Mouse (Mus musculus): ENCODE measurements around the gene Drc7.

The Drc7 gene

GRCm38 (mm10) chr8:95054927-95055510 is at the start of gene Drc7:
Gene Drc7 (plus strand): TSS chr8:95055103.
- DNase-seq: no peak

- no peak for DNase-seq
These were observed 42.4 kb upstream of the Drc7 start for GRCm38 (mm10) chr8:95012442-95012919.

DNA sequence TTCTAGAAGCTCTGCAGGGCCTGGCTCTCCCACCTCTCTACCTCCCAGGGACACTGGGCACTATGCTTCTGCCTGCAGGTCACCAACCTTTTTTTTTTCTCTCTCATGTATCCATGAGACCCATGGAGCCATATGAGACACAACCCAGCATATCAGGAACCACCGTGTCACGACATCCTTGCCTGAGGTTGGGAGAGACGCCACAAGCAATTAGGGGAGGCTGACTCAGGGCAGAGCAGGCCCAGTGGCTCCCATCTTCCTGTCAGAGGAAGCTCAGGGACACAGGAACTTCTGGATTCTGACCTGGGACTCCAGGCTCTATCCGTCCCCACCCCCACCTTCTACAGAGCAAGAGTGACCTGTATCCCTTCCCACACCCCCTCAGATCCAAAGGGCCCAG is 39.0 kb upstream of the Drc7 start:
- no peak for DNase-seq

DNA sequence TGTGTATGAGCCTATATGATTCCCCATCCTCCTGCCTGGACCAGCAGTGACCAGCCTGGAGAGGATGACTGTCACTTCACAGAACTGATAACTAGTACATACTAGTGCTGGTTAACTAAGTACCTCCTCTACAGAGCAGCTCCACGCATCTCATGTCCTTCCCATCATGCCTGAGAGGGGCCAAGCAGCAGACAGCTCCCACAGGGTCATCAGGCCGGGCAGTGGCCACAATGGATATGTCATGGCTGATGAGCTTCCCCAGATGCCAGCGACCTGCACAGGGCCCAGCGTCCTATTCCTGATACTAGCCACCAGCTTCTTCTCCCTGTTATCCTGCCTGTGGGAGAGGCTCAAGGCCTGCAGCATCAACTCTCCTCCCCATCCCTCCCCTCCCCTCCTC is 38.2 kb upstream of the Drc7 start:
- DNase-seq: no peak

DNA sequence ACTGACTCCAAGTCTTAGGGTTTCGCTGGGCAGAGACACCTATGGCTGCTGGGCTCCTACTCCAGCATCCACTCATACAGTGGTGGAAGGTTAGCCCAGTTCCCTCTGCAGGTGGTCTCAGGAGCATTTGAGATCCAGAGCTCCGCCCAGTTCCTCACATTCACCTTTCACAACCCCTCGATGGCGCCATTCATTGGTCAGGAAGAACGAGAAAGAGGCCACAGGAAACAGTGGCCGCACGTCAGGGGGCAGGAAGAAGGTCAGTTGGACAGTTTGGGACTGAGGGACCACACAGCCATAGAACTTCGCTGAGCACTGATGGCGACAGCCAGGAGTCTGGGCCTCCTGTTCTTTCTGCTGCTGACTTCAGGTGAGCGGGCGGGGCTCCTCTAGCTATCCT is 37.5 kb upstream of the Drc7 start, which contains the start of gene Adgrg3:
Adgrg3 (plus strand) TSS at position 242 of the 400 bp plus-strand sequence.
- DNase-seq: no peak

DNA sequence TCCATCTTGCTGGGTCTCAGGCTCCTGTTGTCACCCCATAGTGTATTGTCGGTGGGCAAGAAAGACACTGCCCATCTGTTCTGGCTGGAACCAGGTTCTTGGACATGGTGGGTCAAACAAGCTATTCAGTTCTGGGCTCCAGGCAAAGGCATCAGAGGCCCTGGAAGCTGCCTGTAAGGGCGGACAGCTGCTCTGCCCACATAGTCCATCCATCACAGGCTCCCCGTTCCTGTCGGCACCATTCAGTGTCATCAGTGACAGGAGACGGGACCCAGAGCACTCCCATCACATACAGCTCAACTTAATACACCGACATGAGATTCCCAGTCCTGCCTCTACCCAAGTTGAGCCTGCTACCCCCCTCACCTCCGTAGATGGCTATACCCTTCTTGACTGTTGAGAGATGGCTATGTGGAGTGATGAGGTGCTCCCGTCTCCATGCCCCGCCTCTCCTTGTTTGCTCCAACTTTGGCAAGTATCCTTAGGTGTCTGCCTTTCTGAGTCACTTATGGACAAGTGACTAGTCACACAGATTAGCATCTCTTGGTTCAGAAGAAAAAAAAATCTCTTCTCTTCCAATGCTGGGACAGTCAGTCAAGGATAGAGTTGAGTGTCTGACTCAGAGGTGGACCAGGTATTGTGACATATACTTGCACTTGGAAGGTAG is 36.8 kb upstream of the Drc7 start:
- no peak for DNase-seq

- DNase-seq: peak; percentile 10 to 15
These were observed 34.6 kb upstream of the Drc7 start for GRCm38 (mm10) chr8:95020293-95020777.

DNA sequence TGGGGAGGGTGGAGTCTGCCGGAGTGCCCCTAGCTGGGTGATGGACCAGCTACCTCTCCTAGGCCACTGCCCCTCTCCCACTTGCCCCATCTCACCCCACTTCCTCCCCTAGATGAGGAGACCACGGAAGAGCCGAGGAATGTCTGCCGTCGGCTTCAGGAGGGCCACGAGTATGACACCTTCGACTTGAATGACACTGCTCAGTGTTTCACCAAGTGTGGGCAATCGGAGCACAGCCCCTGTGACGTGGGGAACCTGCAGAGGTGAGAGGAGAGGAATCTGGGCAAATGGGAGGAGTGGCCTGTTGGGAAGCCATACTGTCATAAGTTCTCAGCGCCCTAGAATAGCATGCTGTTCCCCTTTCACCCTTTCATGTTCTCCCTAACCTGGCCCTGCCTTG is 34.1 kb upstream of the Drc7 start:
- DNase-seq: peak in 1 of 2 experiments; percentile 6

DNA sequence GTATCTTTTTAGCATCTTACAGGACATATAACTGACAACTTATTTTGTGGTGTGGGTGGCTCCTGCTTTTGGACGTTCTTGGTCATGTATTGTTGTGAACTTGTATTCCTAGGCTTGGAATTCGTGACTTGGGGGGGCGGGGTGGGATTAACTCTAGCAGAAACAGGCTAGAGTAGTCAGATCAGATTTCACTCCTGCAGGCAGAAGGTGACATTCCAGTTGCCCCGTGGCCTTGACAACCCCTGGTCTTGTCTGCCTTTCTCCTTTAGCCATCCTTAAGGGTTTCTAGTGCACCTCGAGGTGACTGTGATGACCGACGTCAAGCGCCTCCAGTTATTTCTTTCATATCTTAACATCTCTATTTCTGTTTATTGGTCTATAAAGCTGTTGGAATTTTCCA is 31.7 kb upstream of the Drc7 start:
- no peak for DNase-seq

GRCm38 (mm10) chr8:95024387-95024786 is 30.5 kb upstream of the Drc7 start:
- DNase-seq: no peak

- DNase-seq: peak; percentile 59 to 67
These were observed 29.5 kb upstream of the Drc7 start for GRCm38 (mm10) chr8:95025421-95025820.

GRCm38 (mm10) chr8:95028391-95028790 is 26.5 kb upstream of the Drc7 start:
- DNase-seq: peak; percentile 18 to 22

- no peak for DNase-seq
These were observed 17.6 kb upstream of the Drc7 start for GRCm38 (mm10) chr8:95037106-95037925.

DNA sequence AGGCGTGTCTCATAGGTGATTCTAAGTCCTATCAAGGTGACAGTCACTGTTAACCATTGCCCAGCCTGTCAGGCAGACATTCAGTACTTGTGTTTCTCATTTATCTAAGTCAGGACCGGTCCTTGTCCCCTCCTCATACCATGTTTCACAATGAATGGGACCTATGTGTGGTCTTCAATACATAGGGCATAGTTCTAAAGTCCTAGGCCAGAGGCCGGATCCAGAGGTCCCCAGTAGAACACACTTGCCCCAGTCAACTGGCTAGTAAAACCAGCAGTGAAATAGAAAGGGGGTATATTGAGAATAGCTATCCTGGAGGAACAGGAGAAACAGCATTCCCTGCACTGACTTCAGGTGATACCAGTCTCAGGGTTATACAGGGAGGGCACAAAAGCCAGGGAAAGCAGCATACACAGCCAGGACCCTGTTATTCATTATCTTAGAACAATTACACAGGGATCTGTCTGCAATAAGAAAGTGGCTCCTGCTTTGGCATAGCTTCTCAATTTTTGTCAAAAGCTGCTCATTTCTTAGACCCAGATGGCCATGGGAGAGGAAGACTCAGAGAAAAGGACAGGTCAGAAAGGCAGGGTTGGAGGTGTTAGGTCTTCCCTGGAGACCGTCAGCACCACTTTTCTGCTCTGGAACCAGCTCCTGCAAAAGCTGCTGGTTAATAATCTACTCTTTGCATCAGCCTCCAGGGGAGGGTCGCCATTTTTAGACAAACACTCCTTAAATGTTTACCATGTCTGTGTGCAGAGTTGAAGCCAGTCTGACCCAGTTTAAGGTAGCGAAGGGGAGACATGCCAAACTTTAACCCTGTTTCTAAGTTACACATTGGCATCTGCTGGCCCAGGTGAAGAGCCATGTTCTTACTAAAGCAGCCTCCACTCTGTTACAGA is 12.8 kb upstream of the Drc7 start:
- no peak for DNase-seq

- DNase-seq: no peak
These were observed 10.1 kb upstream of the Drc7 start for GRCm38 (mm10) chr8:95044811-95045210.

GRCm38 (mm10) chr8:95046982-95047381 is 7.9 kb upstream of the Drc7 start:
- DNase-seq: no peak

DNA sequence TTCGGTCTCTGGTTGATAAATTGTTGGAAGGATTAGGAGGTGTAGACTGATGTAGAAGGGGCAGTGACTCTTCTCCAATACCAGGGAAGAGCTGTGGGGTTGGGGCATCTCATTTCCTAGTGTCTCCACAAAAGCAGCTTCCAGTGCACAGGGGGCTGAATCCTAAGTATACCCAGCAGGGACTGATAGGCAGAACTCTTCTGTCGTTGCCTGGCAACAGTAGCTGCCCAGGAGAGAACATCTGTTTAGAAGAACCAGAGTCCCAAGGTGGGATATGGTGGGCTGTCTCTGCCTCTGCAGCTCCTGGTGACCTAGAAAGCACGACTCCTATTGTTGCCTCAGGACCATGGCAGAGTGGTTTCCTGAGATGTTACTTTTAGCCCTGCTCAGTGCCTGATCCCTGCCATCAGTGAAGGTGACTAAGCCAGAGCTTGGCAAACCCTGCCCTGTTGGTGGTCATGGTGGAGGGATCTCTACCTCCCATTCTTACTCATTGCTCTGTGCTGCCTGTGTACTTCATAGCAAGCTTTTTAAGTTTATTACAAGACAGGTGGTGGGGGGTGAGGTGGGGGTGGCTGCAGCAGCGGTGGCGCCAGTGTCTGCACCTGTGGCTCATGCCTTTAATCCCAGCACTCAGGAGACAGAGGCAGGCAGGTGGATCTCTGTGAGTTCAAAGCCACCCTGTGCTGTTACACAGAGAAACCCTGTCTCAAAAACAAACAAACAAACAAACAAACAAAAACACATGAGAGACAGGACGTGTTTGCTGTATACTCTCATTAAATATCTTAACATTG is 6.8 kb upstream of the Drc7 start:
- no peak for DNase-seq

GRCm38 (mm10) chr8:95049636-95050035 is 5.3 kb upstream of the Drc7 start:
- no peak for DNase-seq

DNA sequence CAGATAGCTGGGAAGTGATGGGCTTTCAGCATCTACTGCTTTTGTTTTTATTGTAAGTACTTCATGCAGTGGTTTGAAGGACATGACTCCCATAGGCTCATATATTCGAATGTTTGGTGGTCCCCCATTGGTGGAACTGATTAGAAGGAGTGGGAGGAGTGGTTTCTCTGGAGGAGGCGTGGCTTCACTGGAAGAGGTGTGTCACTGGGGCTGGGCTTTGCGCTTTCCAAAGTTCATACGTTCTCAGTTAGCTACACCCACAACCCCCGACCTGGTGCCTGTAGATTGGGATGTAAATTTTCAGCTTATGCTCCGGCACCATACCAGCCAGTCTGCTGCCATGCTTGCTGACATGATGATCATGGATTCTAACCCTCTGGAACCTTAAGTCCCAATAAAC is 465 bp upstream of the Drc7 start:
- DNase-seq: no peak

DNA sequence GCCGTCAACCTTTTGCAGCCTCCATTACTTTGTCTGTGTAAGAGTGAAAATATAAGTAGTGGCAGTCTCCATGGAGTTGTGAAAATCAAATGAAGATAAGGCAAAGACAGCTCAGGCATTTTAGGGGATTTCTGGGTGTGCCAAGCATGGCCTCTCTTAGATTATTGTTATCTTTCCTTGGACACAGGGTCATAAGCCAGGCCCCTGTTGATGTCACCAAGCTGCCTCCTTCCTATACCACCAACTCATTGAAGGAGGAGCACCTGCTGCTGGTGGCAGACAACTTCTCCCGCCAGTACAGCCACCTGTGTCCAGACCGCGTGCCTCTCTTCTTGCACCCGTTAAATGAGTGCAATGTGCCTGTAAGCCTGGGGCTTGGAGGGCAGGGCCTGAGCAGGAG is 1.5 kb downstream of the Drc7 start:
- DNase-seq: no peak

DNA sequence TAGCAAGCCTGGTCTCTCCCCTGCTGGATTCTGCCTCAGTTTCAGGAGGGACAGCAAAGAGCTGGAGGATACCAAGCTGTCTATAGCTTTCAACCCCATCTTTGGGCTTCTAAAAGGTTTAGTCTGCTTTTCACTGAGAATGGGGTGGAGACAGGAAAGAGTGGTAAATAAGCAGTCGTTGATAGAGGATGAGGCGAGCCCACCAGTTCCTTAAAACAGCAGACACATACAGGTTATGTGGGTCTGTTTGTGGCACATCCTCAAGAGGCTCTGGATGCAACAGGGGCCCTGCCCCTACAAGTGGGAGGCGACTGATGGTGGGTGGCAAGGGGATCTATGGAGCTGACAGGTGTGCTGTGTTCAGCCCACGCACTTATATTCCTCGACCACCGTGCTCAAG is 3.8 kb downstream of the Drc7 start:
- DNase-seq: peak; percentile 24 to 34

Measured in B cell, adult 2 months (primary cell).